Mouse (Mus musculus) layer of hippocampus, adult 18-20 months (tissue): ENCODE results near the gene Syn3. TPM values are rescaled to one million over a fixed set of nuclear protein-coding genes. Genes with fewer than 3 reads are reported as not detected.

Experiments used
- DNase-seq, 2 experiments: peaks; one replicate each; pipeline ENCODE4 v3.0.0; 2022; ENCODE audit warnings: low spot score in 2 of 2
- total RNA-seq, 2 experiments: library from RNA; stranded (reverse); gene quantifications; 2 replicates each; pipeline ENCODE4 v1.2.3; 2021

Syn3 gene
- total RNA-seq, 2 experiments from 2014 or later, result 16.3 to 16.7 TPM

DNA sequence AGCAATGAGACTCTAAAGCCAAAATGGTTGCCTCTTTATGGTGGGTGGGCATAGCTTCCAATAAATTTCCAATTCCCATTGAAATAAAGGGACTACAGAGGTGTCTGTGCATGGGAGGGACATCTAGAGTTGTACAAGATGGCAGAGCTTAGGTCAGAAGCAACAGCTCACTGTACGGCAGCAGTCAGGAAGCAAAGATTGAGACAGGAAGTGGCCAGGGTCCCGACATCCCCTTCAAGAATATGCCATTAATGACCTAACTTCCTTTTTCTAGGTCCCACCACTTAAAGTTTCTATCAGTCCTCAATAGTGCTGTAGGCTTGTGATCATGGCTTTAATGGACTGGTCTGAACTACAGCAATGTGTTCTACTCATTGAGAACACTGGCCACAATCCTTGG lies 330.6 kb downstream of the Syn3 start:
- no peak for DNase-seq

DNA sequence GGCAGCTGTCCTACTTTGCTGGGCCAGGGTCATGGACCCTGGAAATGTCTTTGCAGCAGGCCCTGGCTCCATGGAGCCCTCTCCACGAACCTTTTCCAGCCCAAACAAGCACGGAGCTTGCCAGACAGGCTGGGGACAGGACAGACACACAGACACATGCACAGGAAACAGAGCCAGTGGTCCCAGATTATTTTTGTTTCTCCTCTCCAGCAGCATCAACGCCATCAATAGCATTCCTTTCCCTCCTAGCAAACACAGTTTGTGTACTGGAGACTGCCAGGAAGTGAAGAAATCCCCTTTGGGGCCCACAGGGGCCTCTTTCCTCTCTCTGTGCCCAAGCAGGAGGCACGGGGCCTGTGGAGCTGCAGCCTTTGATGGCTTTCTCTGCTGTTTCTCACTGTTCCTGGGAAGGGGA lies 331.8 kb downstream of the Syn3 start:
- DNase-seq, result peak in 1 of 2 experiments; percentile 14

DNA sequence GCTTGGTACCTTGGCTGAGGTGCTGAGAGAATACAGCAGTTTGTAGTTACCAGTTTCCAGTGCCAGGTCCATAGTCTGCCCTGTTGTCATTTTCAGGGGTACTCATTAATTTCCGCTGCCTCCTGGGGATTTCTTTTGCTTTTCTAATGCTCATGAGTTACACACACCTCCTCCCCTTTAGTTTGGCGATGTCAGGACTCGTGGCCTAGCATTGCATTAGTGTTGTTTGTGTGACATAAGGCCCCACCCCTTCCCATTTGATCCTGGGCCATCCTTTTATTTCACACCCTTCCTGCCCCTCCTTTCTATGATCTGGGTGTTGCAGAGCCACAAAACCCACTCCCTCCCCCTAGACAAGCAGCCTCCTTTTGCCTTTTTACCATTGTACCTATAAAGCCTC lies 334.6 kb downstream of the Syn3 start:
- no peak for DNase-seq

DNA sequence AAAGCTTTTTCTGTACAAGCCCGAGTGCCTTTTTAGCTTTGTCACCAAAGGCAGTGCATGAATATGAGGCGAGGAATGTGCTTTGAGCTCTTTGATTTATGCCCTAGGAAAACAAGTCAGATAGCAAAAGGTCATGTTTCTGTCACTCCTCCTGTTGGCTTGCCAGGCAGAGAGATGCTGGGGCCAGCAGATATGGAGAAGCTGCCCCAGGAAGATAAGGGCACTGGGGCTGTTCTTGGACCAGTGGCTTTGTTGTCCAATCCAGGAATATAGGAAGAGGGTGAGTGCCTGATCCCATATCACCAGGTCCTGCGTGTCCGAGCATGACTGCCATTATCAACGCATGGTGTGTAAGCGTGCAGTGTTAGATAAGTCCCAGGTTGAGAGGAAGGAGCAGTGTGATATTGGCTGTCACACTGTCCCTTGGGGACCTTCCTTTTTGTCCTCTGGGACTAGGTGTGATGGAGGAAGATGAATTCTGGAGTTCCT lies 336.9 kb downstream of the Syn3 start:
- no peak for DNase-seq

DNA sequence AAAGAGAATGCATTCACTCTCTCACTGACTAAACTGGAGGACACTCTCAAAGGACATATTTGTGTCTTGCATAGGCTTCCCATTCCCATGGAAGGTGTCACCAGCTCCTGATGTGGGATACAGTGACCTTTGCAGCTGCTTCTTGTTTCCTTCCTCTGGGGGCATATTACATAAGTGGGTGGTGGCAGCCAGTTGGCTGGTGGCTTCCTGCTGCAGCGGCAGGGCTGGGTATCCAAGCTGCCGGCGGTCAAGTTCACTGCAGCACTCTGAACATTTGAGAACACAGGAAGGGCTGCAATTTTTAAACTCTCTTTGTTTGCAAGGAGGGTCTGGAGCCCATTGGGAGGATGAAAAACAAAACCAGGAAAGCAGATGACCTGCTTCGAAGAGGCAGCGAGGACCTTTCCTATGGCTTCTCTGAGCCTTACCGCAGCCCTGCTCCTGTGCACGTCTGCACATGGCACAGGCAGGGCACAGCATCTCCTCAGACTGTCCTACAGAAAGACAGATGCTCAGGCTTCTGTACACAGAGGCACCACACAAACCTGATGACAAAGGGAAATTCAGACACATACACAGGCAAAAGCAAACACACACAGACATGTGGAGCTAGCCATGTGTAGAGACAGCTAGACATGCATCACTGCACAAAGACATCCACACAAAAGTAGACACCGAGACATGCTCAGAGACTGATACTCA lies 340.3 kb downstream of the Syn3 start:
- DNase-seq, result no peak

GRCm38 (mm10) chr10:86155344-86155743 lies 343.4 kb downstream of the Syn3 start:
- DNase-seq, result no peak

GRCm38 (mm10) chr10:86153221-86153620 lies 345.5 kb downstream of the Syn3 start:
- no peak for DNase-seq

- DNase-seq, result no peak
These were observed 347.3 kb downstream of the Syn3 start for GRCm38 (mm10) chr10:86151357-86151756.

DNA sequence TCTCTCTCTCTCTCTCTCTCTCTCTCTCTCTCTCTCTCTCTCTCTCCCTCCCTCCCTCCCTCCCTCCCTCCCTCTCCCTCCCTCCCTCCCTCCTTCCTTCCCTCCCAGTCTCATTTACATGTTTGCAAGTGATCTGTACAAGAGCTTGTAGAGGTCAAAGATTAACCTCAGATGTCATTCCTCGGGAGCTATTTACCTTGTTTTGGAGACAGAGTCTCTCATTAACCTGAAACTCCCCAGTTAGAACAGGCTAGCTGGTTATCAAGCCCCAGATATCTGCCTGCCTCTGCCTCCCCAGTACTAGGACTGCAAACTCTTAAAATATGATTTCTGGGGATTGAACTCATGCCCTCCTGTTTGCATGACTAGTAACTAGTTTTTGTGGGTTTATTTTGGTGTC lies 348.6 kb downstream of the Syn3 start:
- DNase-seq, result no peak

- DNase-seq, result no peak
These were observed 349.5 kb downstream of the Syn3 start for GRCm38 (mm10) chr10:86149029-86149818.

DNA sequence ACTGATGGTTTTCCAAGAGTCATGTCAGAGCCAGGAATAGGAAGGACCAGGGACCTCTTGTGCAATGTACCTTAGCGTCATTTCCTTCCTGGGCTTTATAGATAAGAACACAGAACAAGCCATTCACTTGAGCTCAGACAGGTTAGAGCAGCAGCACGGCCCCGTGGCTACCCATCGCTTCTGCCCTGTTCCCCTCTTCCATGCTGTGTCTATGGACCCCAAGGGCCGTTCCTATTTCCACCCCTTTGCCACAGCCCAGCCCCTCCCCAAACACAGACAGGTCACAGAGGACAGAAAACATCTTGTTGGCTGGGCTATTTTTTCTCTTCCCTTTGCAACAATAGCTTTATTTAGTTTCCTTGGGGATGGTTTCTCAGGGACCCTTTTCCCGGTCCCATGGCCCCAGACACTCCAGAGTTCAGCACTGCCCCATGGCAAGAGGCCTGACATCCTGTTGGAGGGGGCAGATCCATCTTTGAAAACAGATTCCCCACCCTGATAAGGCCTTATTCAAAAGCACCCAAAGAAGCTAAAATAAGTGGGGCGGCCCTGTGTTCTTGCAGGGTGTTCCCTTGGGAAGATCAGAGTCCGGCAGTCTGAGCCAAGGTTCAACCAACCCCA lies 359.5 kb downstream of the Syn3 start:
- DNase-seq, result no peak

- DNase-seq, result no peak
These were observed 361.0 kb downstream of the Syn3 start for GRCm38 (mm10) chr10:86137589-86138173.

GRCm38 (mm10) chr10:86137106-86137505 lies 361.6 kb downstream of the Syn3 start:
- no peak for DNase-seq

GRCm38 (mm10) chr10:86136249-86136648 lies 362.4 kb downstream of the Syn3 start:
- DNase-seq, result no peak

GRCm38 (mm10) chr10:86134848-86135247 lies 363.8 kb downstream of the Syn3 start:
- no peak for DNase-seq

DNA sequence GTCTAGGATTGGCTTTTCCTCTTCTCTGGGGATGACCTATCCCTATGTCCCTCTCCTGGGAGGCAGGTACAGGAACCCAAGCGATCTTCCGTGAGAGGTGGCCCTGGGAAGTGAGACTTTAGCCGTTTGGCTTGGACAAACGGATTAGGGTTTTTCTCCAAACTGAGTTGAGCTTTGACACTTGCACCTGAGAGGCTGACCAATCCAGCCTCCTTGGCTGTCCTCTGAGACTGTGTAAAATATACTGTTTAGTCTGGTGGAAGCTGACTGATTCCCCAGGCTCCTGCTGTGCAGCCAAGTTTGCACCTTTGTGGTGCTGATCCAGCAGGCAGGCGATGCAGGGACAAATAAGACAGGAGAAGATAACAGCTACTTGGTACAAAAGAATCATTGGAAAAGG lies 364.4 kb downstream of the Syn3 start:
- no peak for DNase-seq

- no peak for DNase-seq
These were observed 366.2 kb downstream of the Syn3 start for GRCm38 (mm10) chr10:86132420-86132956.

- DNase-seq, result no peak
These were observed 369.6 kb downstream of the Syn3 start for GRCm38 (mm10) chr10:86129046-86129445.

DNA sequence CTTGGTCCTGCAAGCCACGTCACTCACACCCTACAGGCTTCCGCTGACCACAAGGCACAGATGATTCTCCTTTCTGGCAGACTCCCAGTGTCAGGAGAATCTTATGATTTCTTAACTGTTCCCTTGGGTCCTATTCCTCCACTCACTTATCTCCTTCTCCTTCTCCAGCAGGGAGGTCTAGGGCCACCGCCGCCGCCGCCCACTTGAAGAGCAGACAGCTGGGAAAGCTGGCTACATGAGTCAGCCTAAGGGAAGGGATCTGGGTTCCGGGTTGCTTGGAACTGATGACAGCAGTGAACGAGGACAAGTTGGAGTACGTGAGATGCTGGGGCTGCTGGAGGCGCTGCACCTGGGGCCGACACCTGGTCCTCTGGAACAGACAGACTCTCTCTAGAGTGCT lies 372.2 kb downstream of the Syn3 start:
- DNase-seq, result no peak

DNA sequence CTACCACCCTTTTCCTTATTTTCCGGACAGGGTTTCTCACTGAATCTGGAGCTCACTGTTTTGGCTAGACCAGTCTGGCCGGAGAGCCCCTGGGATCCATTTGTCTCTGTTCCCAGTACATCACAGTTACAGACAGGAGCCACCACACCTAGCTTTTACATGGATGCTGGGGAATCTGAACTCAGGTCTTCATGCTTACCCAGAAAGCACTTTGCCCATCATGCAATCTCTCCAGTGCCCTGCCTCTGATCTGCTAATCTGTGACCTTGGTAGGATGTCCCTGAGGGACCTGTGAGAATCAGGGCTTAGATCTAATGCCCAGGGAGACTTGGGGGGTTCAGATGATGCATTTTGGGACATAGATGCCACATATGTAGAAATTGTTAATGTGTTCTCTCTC lies 373.3 kb downstream of the Syn3 start:
- no peak for DNase-seq

- no peak for DNase-seq
These were observed 374.6 kb downstream of the Syn3 start for GRCm38 (mm10) chr10:86124115-86124514.
